Comparison of ENCODE assay signal across 8 mouse cellular contexts in the genomic region with DNA sequence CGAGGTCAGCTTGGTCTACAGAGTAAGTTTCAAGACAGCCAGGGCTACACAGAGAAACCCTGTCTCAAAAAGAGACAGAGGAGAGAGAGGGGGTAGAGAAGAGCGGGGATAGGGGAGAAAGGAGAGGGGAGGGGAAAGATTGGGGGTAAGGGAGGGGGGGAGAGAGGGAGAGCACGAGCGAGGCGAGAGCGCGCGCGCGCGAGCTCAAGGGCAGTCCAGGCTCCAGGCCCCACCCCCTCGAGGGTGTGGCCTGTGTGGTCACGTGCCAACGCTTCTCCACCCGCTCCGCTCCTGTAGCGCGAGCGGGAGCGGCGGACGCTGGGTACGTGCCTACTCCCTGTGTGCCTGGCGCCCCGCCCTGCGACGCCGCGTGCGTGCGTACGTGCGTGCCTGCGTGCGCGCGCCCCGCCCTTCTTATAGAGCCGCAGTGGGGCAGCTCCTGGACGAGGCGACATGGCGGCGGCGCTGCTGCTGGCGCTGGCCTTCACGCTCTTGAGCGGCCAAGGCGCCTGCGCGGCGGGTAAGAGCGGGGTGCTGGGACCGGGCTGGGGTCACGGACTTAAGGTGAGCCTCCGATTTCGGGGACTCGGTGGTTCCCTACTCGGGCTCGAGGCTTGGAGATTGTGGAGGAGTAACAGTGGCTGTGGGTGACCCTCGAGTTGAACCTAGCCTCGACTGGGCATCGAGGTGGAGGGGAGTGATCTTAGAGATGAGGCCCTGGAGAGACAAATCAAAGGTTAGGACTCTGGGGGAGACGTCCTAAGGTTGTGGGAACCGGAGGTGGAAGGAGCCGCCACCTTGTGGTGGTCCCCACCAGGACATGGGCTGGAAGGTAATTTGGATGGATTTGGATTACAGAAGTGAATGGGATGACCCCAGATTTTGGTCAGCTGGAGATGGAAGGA. TPM values are rescaled to one million over a fixed set of nuclear protein-coding genes. Genes with fewer than 3 reads are reported as not detected.
DNase-seq lines count a peak whose midpoint lies in the region; ATAC-seq and TF ChIP-seq lines count a peak whose summit lies in the region.

A gene (plus strand): TSS at position 427 of the 905 bp plus-strand sequence.

- WGBS in forebrain, postnatal 0 days, result 7% methylated on average over 65 of the region's 65 CpGs
- under 1% methylated on average over 65 of the region's 65 CpGs for WGBS in lung, embryonic 15.5 days

- H3K36me3 ChIP-seq in G1E (replicated peaks), result peaks cover 44% of the 10 kb centered on the region
- peaks cover 6% of the 10 kb centered on the region; the same call in 1 of the 2 replicates for H3K36me3 ChIP-seq in forebrain, postnatal 0 days (ENCODE audit: insufficient read depth)
- H3K36me3 ChIP-seq in lung, embryonic 15.5 days, result peaks cover 7% of the 10 kb centered on the region; the same call in 1 of the 2 replicates

- H3K27me3 ChIP-seq in G1E (ENCODE audit: insufficient read depth, low read length), result peaks cover 6% of the 10 kb centered on the region; the same call in 1 of the 2 replicates
- no peaks in the 10 kb centered on the region for H3K27me3 ChIP-seq in forebrain, postnatal 0 days (ENCODE audit: insufficient read depth, low read length)
- H3K27me3 ChIP-seq in lung, embryonic 15.5 days, result no peaks in the 10 kb centered on the region

- peak; percentile 98 for DNase-seq in G1E (ENCODE audit: low spot score)
- DNase-seq in cerebellum, adult 18-20 months, result peak; percentile 98 to 100
- peak; percentile 100 for DNase-seq in forebrain, postnatal 0 days
- peak; percentile 99 for DNase-seq in heart, postnatal 4 days
- DNase-seq in layer of hippocampus, adult 8-10 months (ENCODE audit: low spot score in 2 of 2), result peak; percentile 97 to 99
- peak; percentile 99 for DNase-seq in ovary, adult 18-20 months (ENCODE audit: low spot score)
- peak; percentile 100 for DNase-seq in thymus, postnatal 0 days (ENCODE audit: low spot score)

- no peaks in the 10 kb centered on the region for H3K9me3 ChIP-seq in G1E (replicated peaks)
- no peaks in the 10 kb centered on the region for H3K9me3 ChIP-seq in forebrain, postnatal 0 days (ENCODE audit: low read length)
- H3K9me3 ChIP-seq in lung, embryonic 15.5 days, result no peaks in the 10 kb centered on the region

- peak; percentile 72 for ATAC-seq in G1E (ENCODE audit: extremely low read depth, insufficient number of reproducible peaks, low FRiP score, poor library complexity, severe bottlenecking)
- ATAC-seq in forebrain, postnatal 0 days, result peak; percentile 96
- ATAC-seq in lung, embryonic 15.5 days (ENCODE audit: borderline replicate concordance, extremely low read depth, low FRiP score, low TSS enrichment), result peak; percentile 95

- H3K4me3 ChIP-seq in G1E (ENCODE audit: low read depth, low read length), result peak within 1 kb of the TSS; percentile 84
- H3K4me3 ChIP-seq in forebrain, postnatal 0 days (ENCODE audit: low read depth, low read length), result peak within 1 kb of the TSS; percentile 85
- peak within 1 kb of the TSS; percentile 90 for H3K4me3 ChIP-seq in lung, embryonic 15.5 days

- TF ChIP-seq CTCF in G1E (IDR thresholded peaks at IDR 0.05; ENCODE audit: low read depth, low read length), result no peak
- TF ChIP-seq CTCF in forebrain, postnatal 0 days (IDR thresholded peaks at IDR 0.05; ENCODE audit: low read depth), result peak; percentile 64

- peak within 1 kb of the TSS; percentile 92 for H3K9ac ChIP-seq in forebrain, postnatal 0 days
- H3K9ac ChIP-seq in lung, embryonic 15.5 days, result peak within 1 kb of the TSS; percentile 96

- H3K27ac ChIP-seq in forebrain, postnatal 0 days (ENCODE audit: low read depth, low read length), result peak within 1 kb of the TSS; percentile 70
- peak within 1 kb of the TSS; percentile 86 for H3K27ac ChIP-seq in lung, embryonic 15.5 days

- peak within 1 kb of the TSS; percentile 77 for H3K4me2 ChIP-seq in forebrain, postnatal 0 days (ENCODE audit: low read depth)
- H3K4me2 ChIP-seq in lung, embryonic 15.5 days, result peak within 1 kb of the TSS; percentile 70

- peaks cover 54% of the 10 kb centered on the region for H3K4me1 ChIP-seq in G1E (ENCODE audit: insufficient read depth, low read depth, low read length)
- H3K4me1 ChIP-seq in forebrain, postnatal 0 days (ENCODE audit: insufficient read depth), result peaks cover 14% of the 10 kb centered on the region; the same call in 1 of the 2 replicates
- H3K4me1 ChIP-seq in lung, embryonic 15.5 days, result peaks cover 62% of the 10 kb centered on the region

RNA-seq across cellular contexts. Expression of the gene that starts here (rescaled TPM):
- 742 and 832 TPM in 2 replicates for total RNA-seq in G1E (2014; fragmentation: Nextera tagmentation)
- total RNA-seq in G1E (2017), result 308 and 330 TPM in 2 replicates
- 872 and 1,137 TPM in 2 replicates for polyA plus RNA-seq in G1E (2012)
- total RNA-seq in forebrain, postnatal 0 days (2014; rRNA removed), result 960 and 1,112 TPM in 2 replicates
- polyA plus RNA-seq in forebrain, postnatal 0 days (2015; fragmentation: Nextera tagmentation; extraction: Ambion mirVana), result 1,015 and 1,046 TPM in 2 replicates
- 100 to 1,000 TPM; 793 to 876 TPM for total RNA-seq in heart, postnatal 4 days (2021)
- total RNA-seq in layer of hippocampus, adult 8-10 months (2022), result 100 to 1,000 TPM; 515 to 593 (median 535) TPM
- 1,102 and 1,152 TPM in 2 replicates for polyA plus RNA-seq in lung, embryonic 15.5 days (2015; fragmentation: Nextera tagmentation; extraction: Ambion mirVana)
- 376 and 398 TPM in 2 replicates for polyA plus RNA-seq in thymus, postnatal 0 days (2015; fragmentation: Nextera tagmentation; extraction: Ambion mirVana)

Comparison
In these comparisons a context has a peak if more than half of its experiments do, and no peak if none do; other contexts are left out.
1. Peak in every context shown above with its lines: DNase-seq, ATAC-seq, H3K4me3 ChIP-seq and H3K27ac ChIP-seq.